Mouse (Mus musculus): Measurements from ENCODE around the gene Clasrp.

DNA sequence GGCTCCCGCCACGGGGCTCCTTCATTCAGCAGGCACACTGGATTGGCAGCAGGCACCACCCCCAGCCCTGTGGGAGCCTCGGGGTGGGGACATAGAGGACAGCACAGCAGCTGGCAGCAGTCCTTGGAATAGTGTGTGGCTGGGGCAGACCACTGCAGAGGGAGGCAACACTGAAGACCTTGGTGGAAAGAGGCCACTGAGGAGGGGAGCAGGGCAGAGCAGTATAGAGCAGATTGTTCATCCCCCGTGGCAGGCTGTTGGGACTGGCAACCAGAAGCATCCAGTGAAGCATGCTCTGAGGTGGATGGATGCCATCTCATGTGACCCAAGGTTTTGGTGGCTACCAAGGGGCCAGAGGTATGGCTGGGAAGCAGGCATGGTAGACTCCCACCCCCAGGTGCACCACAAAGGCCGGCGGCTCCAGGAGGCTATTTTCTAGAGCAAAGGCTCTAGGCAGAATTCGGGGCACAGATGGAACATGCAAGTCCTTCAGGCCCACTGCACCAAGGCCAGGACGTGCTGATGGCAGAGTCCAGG lies 62.1 kb downstream of the Clasrp start:
- TF ChIP-seq CTCF (IDR thresholded peaks at IDR 0.05; ENCODE audit: borderline replicate concordance, extremely low read depth, insufficient read depth, insufficient read length), result no peak
- no peak for TF ChIP-seq POLR2A (IDR thresholded peaks at IDR 0.05; ENCODE audit: borderline replicate concordance, extremely low read depth, insufficient read depth, insufficient read length, poor library complexity, severe bottlenecking)

All from brain, embryonic 14.5 days (tissue).